Mouse (Mus musculus): ENCODE data around the gene Sap18b.

GRCm38 (mm10) chr8:95843968-95844367, 18.8 kb downstream of the Sap18b start:
- TF ChIP-seq GATA1 (IDR thresholded peaks at IDR 0.05; ENCODE audit: low read length) = no peak
- TF ChIP-seq TAL1 (IDR thresholded peaks at IDR 0.05; ENCODE audit: low read length) = no peak
